In genomic region chr17:36961125-36961524, GRCm38 (mm10) we compare ENCODE assay signal across 41 mouse cellular contexts. TPM values are rescaled to one million over a fixed set of nuclear protein-coding genes. Genes with fewer than 3 reads are reported as not detected.
DNase-seq lines count a peak whose midpoint lies in the region; ATAC-seq and TF ChIP-seq lines count a peak whose summit lies in the region.
"Had no signal": no experiment of that assay in that cellular context is flagged by ENCODE, and none has a peak within 500 bp of the region (broad histone marks: within the 10 kb centered on the region; RNA-seq: fewer than 3 reads in every experiment).

No protein-coding gene starts in this region.

- H3K4me1 ChIP-seq in hindbrain, postnatal 0 days (ENCODE audit: insufficient read depth, low read length), result peaks cover 5% of the 10 kb centered on the region; the same call in 1 of the 2 replicates
- peaks cover 19% of the 10 kb centered on the region for H3K4me1 ChIP-seq in hindbrain, embryonic 10.5 days (replicated peaks)
- peaks cover 8% of the 10 kb centered on the region for H3K4me1 ChIP-seq in liver, adult 2 months (ENCODE audit: control insufficient read depth, insufficient read depth, low read length)
- H3K4me1 ChIP-seq in testis, adult 2 months (ENCODE audit: control insufficient read depth, insufficient read depth, low read length), result 0 out of 2 replicates have a peak, but pooled peaks cover 2% of the 10 kb centered on the region
- H3K4me1 ChIP-seq in stomach, postnatal 0 days (replicated peaks; ENCODE audit: control insufficient read depth, insufficient read depth), result no peaks in the 10 kb centered on the region; the same call in none of the 2 replicates

- no peaks in the 10 kb centered on the region for H3K9me3 ChIP-seq in hindbrain, postnatal 0 days (ENCODE audit: low read length)
- no peaks in the 10 kb centered on the region for H3K9me3 ChIP-seq in hindbrain, embryonic 10.5 days
- no peaks in the 10 kb centered on the region for H3K9me3 ChIP-seq in stomach, postnatal 0 days (ENCODE audit: control insufficient read depth, low read length)
- H3K9me3 ChIP-seq: embryonic facial prominence, embryonic 10.5 days; embryonic facial prominence, embryonic 15.5 days; forebrain, embryonic 13.5 days; G1E; heart, embryonic 12.5 days; limb, embryonic 13.5 days had no signal

- no peak overlapping the region for H3K4me3 ChIP-seq in hindbrain, postnatal 0 days (ENCODE audit: low read length)
- H3K4me3 ChIP-seq in hindbrain, embryonic 10.5 days, result no peak overlapping the region
- H3K4me3 ChIP-seq in liver, adult 2 months (ENCODE audit: insufficient read depth, low read depth, low read length), result no peak overlapping the region
- peak overlapping the region; percentile 61 for H3K4me3 ChIP-seq in testis, adult 2 months (ENCODE audit: control insufficient read depth, low read depth, low read length)
- no peak overlapping the region for H3K4me3 ChIP-seq in stomach, postnatal 0 days (ENCODE audit: low read depth, low read length)
- H3K4me3 ChIP-seq: embryonic facial prominence, embryonic 10.5 days; embryonic facial prominence, embryonic 15.5 days; forebrain, embryonic 13.5 days; heart, embryonic 12.5 days; limb, embryonic 13.5 days had no signal

- H3K27me3 ChIP-seq in hindbrain, postnatal 0 days (ENCODE audit: insufficient read depth, low read length), result no peaks in the 10 kb centered on the region
- H3K27me3 ChIP-seq in hindbrain, embryonic 10.5 days (ENCODE audit: insufficient read depth, poor library complexity, severe bottlenecking), result no peaks in the 10 kb centered on the region
- no peaks in the 10 kb centered on the region for H3K27me3 ChIP-seq in liver, adult 2 months (ENCODE audit: control insufficient read depth, insufficient read depth, low read length)
- no peaks in the 10 kb centered on the region for H3K27me3 ChIP-seq in testis, adult 2 months (ENCODE audit: control insufficient read depth, insufficient read depth, low read length)
- H3K27me3 ChIP-seq in stomach, postnatal 0 days (ENCODE audit: control insufficient read depth, insufficient read depth, low read length), result no peaks in the 10 kb centered on the region
- H3K27me3 ChIP-seq: embryonic facial prominence, embryonic 15.5 days; forebrain, embryonic 13.5 days; heart, embryonic 12.5 days; limb, embryonic 13.5 days had no signal

- TF ChIP-seq CTCF in hindbrain, postnatal 0 days (IDR thresholded peaks at IDR 0.05; ENCODE audit: low read depth), result peak; percentile 30; the same call in 1 of the 2 replicates
- TF ChIP-seq CTCF in liver, adult 2 months (IDR thresholded peaks at IDR 0.05; ENCODE audit: low read depth, low read length), result no peak
- no peak for TF ChIP-seq CTCF in testis, adult 2 months (IDR thresholded peaks at IDR 0.05; ENCODE audit: control insufficient read depth, insufficient read depth, insufficient replicate concordance, low read depth, low read length)
- TF ChIP-seq CTCF in stomach, postnatal 0 days (IDR thresholded peaks at IDR 0.05; ENCODE audit: low read depth), result peak; percentile 37; the same call in 1 of the 2 replicates

- no peak overlapping the region for H3K4me2 ChIP-seq in hindbrain, postnatal 0 days (ENCODE audit: low read depth, low read length)
- H3K4me2 ChIP-seq in stomach, postnatal 0 days (replicated peaks; ENCODE audit: low read depth), result no peak overlapping the region
- H3K4me2 ChIP-seq: embryonic facial prominence, embryonic 15.5 days; forebrain, embryonic 13.5 days; heart, embryonic 12.5 days; hindbrain, embryonic 14.5 days; limb, embryonic 13.5 days; lung, embryonic 14.5 days had no signal

- no peak for TF ChIP-seq POLR2A in liver, adult 2 months (IDR thresholded peaks at IDR 0.05; ENCODE audit: extremely low read depth, insufficient read depth, low read length)
- no peak for TF ChIP-seq POLR2A in testis, adult 2 months (IDR thresholded peaks at IDR 0.05; ENCODE audit: control insufficient read depth, low read depth, low read length)

- 76% methylated on average over 1 of the region's 1 CpGs for WGBS in hindbrain, postnatal 0 days
- WGBS in hindbrain, embryonic 10.5 days, result 75% methylated on average over 1 of the region's 1 CpGs
- WGBS in liver, adult 2 months, result 70% methylated on average over 1 of the region's 1 CpGs
- 44% methylated on average over 1 of the region's 1 CpGs for WGBS in stomach, postnatal 0 days

- TF ChIP-seq EP300 in stomach, postnatal 0 days (optimal IDR thresholded peaks at IDR 0.05), result no peak

- no peak overlapping the region for H3K27ac ChIP-seq in hindbrain, postnatal 0 days
- H3K27ac ChIP-seq in hindbrain, embryonic 10.5 days, result no peak overlapping the region
- H3K27ac ChIP-seq in liver, adult 2 months (replicated peaks; ENCODE audit: insufficient read depth, low read depth, low read length), result no peak overlapping the region
- H3K27ac ChIP-seq in testis, adult 2 months (ENCODE audit: control insufficient read depth, insufficient read depth, low read depth, low read length), result no peak overlapping the region
- H3K27ac ChIP-seq in stomach, postnatal 0 days (replicated peaks), result no peak overlapping the region
- H3K27ac ChIP-seq: embryonic facial prominence, embryonic 10.5 days; embryonic facial prominence, embryonic 15.5 days; forebrain, embryonic 13.5 days; hindbrain, embryonic 14.5 days; limb, embryonic 13.5 days; liver, embryonic 14.5 days had no signal

- no peak overlapping the region for H3K9ac ChIP-seq in hindbrain, postnatal 0 days (replicated peaks; ENCODE audit: low read length)
- H3K9ac ChIP-seq in liver, adult 2 months (ENCODE audit: low read depth, low read length), result no peak overlapping the region
- no peak overlapping the region for H3K9ac ChIP-seq in stomach, postnatal 0 days (ENCODE audit: low read length)
- H3K9ac ChIP-seq: embryonic facial prominence, embryonic 15.5 days; forebrain, embryonic 13.5 days; heart, embryonic 12.5 days; hindbrain, embryonic 14.5 days; limb, embryonic 13.5 days; liver, embryonic 14.5 days; lung, embryonic 14.5 days had no signal

- H3K36me3 ChIP-seq in hindbrain, postnatal 0 days (ENCODE audit: insufficient read depth, low read length), result peaks cover 5% of the 10 kb centered on the region; the same call in 1 of the 2 replicates
- peaks cover 7% of the 10 kb centered on the region for H3K36me3 ChIP-seq in hindbrain, embryonic 10.5 days
- H3K36me3 ChIP-seq in liver, adult 2 months (ENCODE audit: control insufficient read depth, insufficient read depth, low read length), result peaks cover 20% of the 10 kb centered on the region
- peaks cover 1% of the 10 kb centered on the region for H3K36me3 ChIP-seq in testis, adult 2 months (ENCODE audit: control insufficient read depth, insufficient read depth, low read length)
- H3K36me3 ChIP-seq in stomach, postnatal 0 days (ENCODE audit: control insufficient read depth, insufficient read depth, low read length), result no peaks in the 10 kb centered on the region

- no peaks in the 10 kb centered on the region; the same call in 1 of the 2 replicates for H3K79me2 ChIP-seq in liver, adult 2 months (ENCODE audit: control insufficient read depth, insufficient read depth, low read length)

- no peak for ATAC-seq in hindbrain, postnatal 0 days
- no peak for ATAC-seq in stomach, postnatal 0 days (ENCODE audit: low FRiP score, low TSS enrichment)
- ATAC-seq: activated CD4-positive, CD25-positive, alpha-beta regulatory T cell, adult 4 months; forebrain, embryonic 13.5 days; inflammation-experienced regulatory T-cells, adult 6 months had no signal

- DNase-seq in hindbrain, postnatal 0 days (ENCODE audit: low spot score), result no peak
- no peak for DNase-seq in hindbrain, embryonic 10.5 days (ENCODE audit: low spot score)
- DNase-seq in liver, adult 2 months (ENCODE audit: extremely low read depth, low read depth, low spot score), result peak; percentile 5
- DNase-seq in liver (no peak), MN1 (ENCODE audit: low spot score) (no peak)
- no peak for DNase-seq in testis, postnatal 10 days (ENCODE audit: low spot score)
- DNase-seq in stomach, postnatal 0 days (ENCODE audit: low spot score), result no peak
- DNase-seq: adrenal gland, adult 2 months; adrenal gland, postnatal 36 days; B cell, adult 2 months; cerebellum, adult 18-20 months; cerebellum, postnatal 10 days; gastrocnemius, postnatal 25 days; heart, adult 11 months; heart, postnatal 4 days; kidney, adult 2 months; lung, embryonic 14.5 days; lung, postnatal 36 days; midbrain, embryonic 14.5 days; right cerebral cortex, adult 18-20 months; spleen, adult 18-20 months; thymus, postnatal 4 days had no signal

RNA-seq across cellular contexts. Expression of gene Znrd1as, which starts 2.7 kb away (rescaled TPM):
- 1.3 and 3.2 TPM in 2 replicates for total RNA-seq in hindbrain, postnatal 0 days (2014; rRNA removed)
- 3.4 and 4.0 TPM in 2 replicates for polyA plus RNA-seq in hindbrain, postnatal 0 days (2015; fragmentation: Nextera tagmentation; extraction: Ambion mirVana)
- 8.6 and 9.6 TPM in 2 replicates for polyA plus RNA-seq in hindbrain, embryonic 10.5 days (2016; fragmentation: Nextera tagmentation; extraction: Ambion mirVana)
- total RNA-seq in liver, adult 2 months (2014; rRNA removed), result 9.6 and 11.9 TPM in 2 replicates
- polyA plus RNA-seq in liver, adult 2 months (2012; rRNA removed), result 2.5 and 2.6 TPM in 2 replicates
- 60.1 and 64.5 TPM in 2 replicates for polyA plus RNA-seq in testis, adult 2 months (2012; rRNA removed)
- 4.5 and 5.2 TPM in 2 replicates for polyA plus RNA-seq in stomach, postnatal 0 days (2015; fragmentation: Nextera tagmentation; extraction: Ambion mirVana)

RNA-seq across cellular contexts. Expression of gene Znrd1, which starts 2.8 kb away (rescaled TPM):
- total RNA-seq in hindbrain, postnatal 0 days (2014; rRNA removed), result 45.0 and 52.7 TPM in 2 replicates
- 49.3 and 51.2 TPM in 2 replicates for polyA plus RNA-seq in hindbrain, postnatal 0 days (2015; fragmentation: Nextera tagmentation; extraction: Ambion mirVana)
- polyA plus RNA-seq in hindbrain, embryonic 10.5 days (2016; fragmentation: Nextera tagmentation; extraction: Ambion mirVana), result 91.6 and 95.3 TPM in 2 replicates
- 14.2 and 14.8 TPM in 2 replicates for total RNA-seq in liver, adult 2 months (2014; rRNA removed)
- 12.3 and 13.7 TPM in 2 replicates for polyA plus RNA-seq in liver, adult 2 months (2012; rRNA removed)
- 51.9 and 53.2 TPM in 2 replicates for polyA plus RNA-seq in testis, adult 2 months (2012; rRNA removed)
- 49.4 and 58.6 TPM in 2 replicates for polyA plus RNA-seq in stomach, postnatal 0 days (2015; fragmentation: Nextera tagmentation; extraction: Ambion mirVana)

RNA-seq across cellular contexts. Expression of gene Ppp1r11, which starts 9.6 kb away (rescaled TPM):
- total RNA-seq in hindbrain, postnatal 0 days (2014; rRNA removed), result 28.4 and 28.5 TPM in 2 replicates
- 143 and 145 TPM in 2 replicates for polyA plus RNA-seq in hindbrain, postnatal 0 days (2015; fragmentation: Nextera tagmentation; extraction: Ambion mirVana)
- 162 and 178 TPM in 2 replicates for polyA plus RNA-seq in hindbrain, embryonic 10.5 days (2016; fragmentation: Nextera tagmentation; extraction: Ambion mirVana)
- 24.2 and 26.6 TPM in 2 replicates for total RNA-seq in liver, adult 2 months (2014; rRNA removed)
- polyA plus RNA-seq in liver, adult 2 months (2012; rRNA removed), result 36.8 and 37.7 TPM in 2 replicates
- 891 and 948 TPM in 2 replicates for polyA plus RNA-seq in testis, adult 2 months (2012; rRNA removed)
- 77.9 and 79.7 TPM in 2 replicates for polyA plus RNA-seq in stomach, postnatal 0 days (2015; fragmentation: Nextera tagmentation; extraction: Ambion mirVana)

RNA-seq across cellular contexts. Expression of gene Rnf39, which starts 18.4 kb away (rescaled TPM):
- 4.2 and 6.1 TPM in 2 replicates for total RNA-seq in hindbrain, postnatal 0 days (2014; rRNA removed)
- polyA plus RNA-seq in hindbrain, postnatal 0 days (2015; fragmentation: Nextera tagmentation; extraction: Ambion mirVana), result 2.5 and 3.6 TPM in 2 replicates
- 1.2 and 1.5 TPM in 2 replicates for polyA plus RNA-seq in hindbrain, embryonic 10.5 days (2016; fragmentation: Nextera tagmentation; extraction: Ambion mirVana)
- 3.5 and 4.4 TPM in 2 replicates for total RNA-seq in liver, adult 2 months (2014; rRNA removed)
- 8.8 and 11.9 TPM in 2 replicates for polyA plus RNA-seq in liver, adult 2 months (2012; rRNA removed)
- polyA plus RNA-seq in testis, adult 2 months (2012; rRNA removed), result 0.32 TPM in 2 replicates
- polyA plus RNA-seq in stomach, postnatal 0 days (2015; fragmentation: Nextera tagmentation; extraction: Ambion mirVana), result 48.9 and 53.1 TPM in 2 replicates
- total RNA-seq: G1E; megakaryocyte, adult 5-6 weeks had no signal
- polyA plus RNA-seq: activated CD4-positive, CD25-positive, alpha-beta regulatory T cell, adult 4 months; embryonic facial prominence, embryonic 10.5 days; G1E; heart, embryonic 12.5 days; inflammation-experienced regulatory T-cells, adult 6 months had no signal

RNA-seq across cellular contexts. Expression of gene 2410137M14Rik, which starts 19.9 kb away (rescaled TPM):
- not detected in 2 replicates for total RNA-seq in hindbrain, postnatal 0 days (2014; rRNA removed)
- 0.23 and 0.26 TPM in 2 replicates for polyA plus RNA-seq in hindbrain, postnatal 0 days (2015; fragmentation: Nextera tagmentation; extraction: Ambion mirVana)
- not detected in 2 replicates for polyA plus RNA-seq in hindbrain, embryonic 10.5 days (2016; fragmentation: Nextera tagmentation; extraction: Ambion mirVana)
- total RNA-seq in liver, adult 2 months (2014; rRNA removed), result not detected in 2 replicates
- polyA plus RNA-seq in liver, adult 2 months (2012; rRNA removed), result not detected in 2 replicates
- 0.56 and 1.0 TPM in 2 replicates for polyA plus RNA-seq in testis, adult 2 months (2012; rRNA removed)
- polyA plus RNA-seq in stomach, postnatal 0 days (2015; fragmentation: Nextera tagmentation; extraction: Ambion mirVana), result not detected in 2 replicates
- total RNA-seq: adrenal gland, adult 2 months; adrenal gland, postnatal 36 days; common myeloid progenitor, adult 5-6 weeks; gastrocnemius, postnatal 25 days; heart, postnatal 4 days; left cerebral cortex, postnatal 36 days; megakaryocyte, adult 5-6 weeks had no signal
- polyA plus RNA-seq: activated CD4-positive, CD25-positive, alpha-beta regulatory T cell, adult 4 months; adrenal gland, adult 2 months; embryonic facial prominence, embryonic 10.5 days; embryonic facial prominence, embryonic 15.5 days; G1E; inflammation-experienced regulatory T-cells, adult 6 months; kidney, embryonic 16.5 days; large intestine, adult 2 months; limb, embryonic 13.5 days; liver, embryonic 14.5 days; lung, embryonic 14.5 days; neural tube, embryonic 11.5 days; stomach, embryonic 16.5 days; thymus, postnatal 0 days had no signal

Comparison
In these comparisons a context has a peak if more than half of its experiments do, and no peak if none do; other contexts are left out.
1. CTCF ChIP-seq: peak in hindbrain, postnatal 0 days (single experiment) and stomach, postnatal 0 days (single experiment); none in liver, adult 2 months (single experiment) and testis, adult 2 months (single experiment).